Mouse (Mus musculus): ENCODE measurements at regions not wholly inside any gene's neighbourhood (a gene's known extent, or its start where the extent isn't known, plus 50 kb on each side); places are given as distances from the start of the nearest gene placed in this dataset.

GRCm38 (mm10) chr17:54662558-54663245 is 363.9 kb upstream of the Slc5a7 start:
- peak; percentile 23 for DNase-seq (ENCODE audit: extremely low read depth, low read depth, low spot score)
- H3K4me1 ChIP-seq (ENCODE audit: control insufficient read depth, insufficient read depth, low read length), result no peaks in the 10 kb centered on the region
- no peaks in the 10 kb centered on the region for H3K79me2 ChIP-seq (ENCODE audit: control insufficient read depth, insufficient read depth, low read length)
- WGBS, result 52% methylated on average over 2 of the region's 2 CpGs
- no peaks in the 10 kb centered on the region for H3K36me3 ChIP-seq (ENCODE audit: control insufficient read depth, insufficient read depth, low read length)
- no peak overlapping the region for H3K9ac ChIP-seq (ENCODE audit: low read depth, low read length)
- TF ChIP-seq CTCF (IDR thresholded peaks at IDR 0.05; ENCODE audit: low read depth, low read length) (no peak), POLR2A (IDR thresholded peaks at IDR 0.05; ENCODE audit: extremely low read depth, insufficient read depth, low read length) (no peak)
- H3K4me3 ChIP-seq (ENCODE audit: insufficient read depth, low read depth, low read length), result no peak overlapping the region
- H3K27ac ChIP-seq (replicated peaks; ENCODE audit: insufficient read depth, low read depth, low read length), result no peak overlapping the region
- H3K27me3 ChIP-seq (ENCODE audit: control insufficient read depth, insufficient read depth, low read length), result no peaks in the 10 kb centered on the region

- Histone ChIP-seq H3K4me1 (ENCODE audit: control insufficient read depth, insufficient read depth, low read length) (no peaks in the 10 kb centered on the region), H3K27ac (replicated peaks; ENCODE audit: insufficient read depth, low read depth, low read length) (no peak overlapping the region), H3K9ac (ENCODE audit: low read depth, low read length) (no peak overlapping the region), H3K79me2 (ENCODE audit: control insufficient read depth, insufficient read depth, low read length) (no peaks in the 10 kb centered on the region), H3K36me3 (ENCODE audit: control insufficient read depth, insufficient read depth, low read length) (no peaks in the 10 kb centered on the region), H3K27me3 (ENCODE audit: control insufficient read depth, insufficient read depth, low read length) (no peaks in the 10 kb centered on the region), H3K4me3 (ENCODE audit: insufficient read depth, low read depth, low read length) (no peak overlapping the region)
- DNase-seq (ENCODE audit: extremely low read depth, low read depth, low spot score), result no peak
- TF ChIP-seq POLR2A (IDR thresholded peaks at IDR 0.05; ENCODE audit: extremely low read depth, insufficient read depth, low read length) (no peak), CTCF (IDR thresholded peaks at IDR 0.05; ENCODE audit: low read depth, low read length) (no peak)
These were observed 357.7 kb upstream of the Slc5a7 start for GRCm38 (mm10) chr17:54656553-54656952.
